Mouse (Mus musculus) midbrain, embryonic 14.5 days (tissue): ENCODE data around the gene Polr2h. TPM values are rescaled to one million over a fixed set of nuclear protein-coding genes. Genes with fewer than 3 reads are reported as not detected.

Experiments used
- ATAC-seq: fragments of 200-750 bp; cut with Nextera tagmentation; 2 replicates; pipeline ENCODE4 v1.8.0; 2017; ENCODE audit warnings: moderate number of reproducible peaks, moderate library complexity; ENCODE audit not compliant: low FRiP score, low TSS enrichment
- DNase-seq: peaks from one replicate; pipeline ENCODE4 v3.0.0-alpha.2; 2015
- H3K27ac ChIP-seq: fragments of 300-500 bp; sonication (generic); replicated peaks from 2 replicates; pipeline ENCODE4 v1.5.1; 2014; ENCODE audit warnings: mild to moderate bottlenecking, low read depth, low read length, moderate library complexity
- H3K27me3 ChIP-seq: fragments of 300-500 bp; sonication (generic); 2 replicates; pipeline ENCODE4 v1.6.1; 2014; ENCODE audit warnings: low read length, control low read depth, mixed read lengths; ENCODE audit not compliant: control insufficient read depth, insufficient read depth
- H3K36me3 ChIP-seq: fragments of 300-500 bp; sonication (generic); 2 replicates; pipeline ENCODE4 v1.6.1; 2014; ENCODE audit warnings: low read length, control low read depth; ENCODE audit not compliant: control insufficient read depth, insufficient read depth
- H3K4me1 ChIP-seq: fragments of 300-500 bp; sonication (generic); 2 replicates; pipeline ENCODE4 v1.6.1; 2014; ENCODE audit warnings: mild to moderate bottlenecking, antibody characterized with exemption, low read length, control low read depth; ENCODE audit not compliant: control insufficient read depth, insufficient read depth
- H3K4me2 ChIP-seq: fragments of 300-500 bp; sonication (generic); 2 replicates; pipeline ENCODE4 v1.6.1; 2014; ENCODE audit warnings: mild to moderate bottlenecking, low read length, moderate library complexity
- H3K4me3 ChIP-seq: fragments of 300-500 bp; sonication (generic); replicated peaks from 2 replicates; pipeline ENCODE4 v1.5.1; 2014; ENCODE audit warnings: low read depth, low read length
- H3K9ac ChIP-seq: fragments of 300-500 bp; sonication (generic); replicated peaks from 2 replicates; pipeline ENCODE4 v1.6.1; 2014; ENCODE audit warnings: mild to moderate bottlenecking, low read length, moderate library complexity
- H3K9me3 ChIP-seq: fragments of 300-500 bp; sonication (generic); 2 replicates; pipeline ENCODE4 v1.6.1; 2016; ENCODE audit warnings: low read length, control low read depth, mixed read lengths; ENCODE audit not compliant: control insufficient read depth
- WGBS: fragments of 180-500 bp; shearing (Covaris S2); extraction: QIAGEN DNeasy Blood & Tissue Kit; methylation state at CpG from one replicate; pipeline ENCODE4 v1.1.7; 2014; 5-methylcytosine and 5-hydroxymethylcytosine counted together
- polyA plus RNA-seq: library from polyadenylated mRNA; unstranded; fragments of >200 nt; fragmentation: Nextera tagmentation; extraction: Ambion mirVana; gene quantifications from 2 replicates; pipeline ENCODE4 v1.2.1, GENCODE M21; 2014

Polr2h gene
- polyA plus RNA-seq, 1 experiment from 2014 or later: 89.6 TPM

GRCm38 (mm10) chr16:20756052-20756451 is 38.6 kb downstream of the Polr2h start:
- Histone ChIP-seq H3K9ac (no peak overlapping the region), H3K27me3 (no peaks in the 10 kb centered on the region), H3K36me3 (no peaks in the 10 kb centered on the region), H3K9me3 (no peaks in the 10 kb centered on the region), H3K4me1 (no peaks in the 10 kb centered on the region), H3K4me3 (no peak overlapping the region), H3K4me2 (no peak overlapping the region), H3K27ac (no peak overlapping the region)
- DNase-seq (no peak), ATAC-seq (no peak)
- 94% methylated on average over 5 of the region's 5 CpGs for WGBS

DNA sequence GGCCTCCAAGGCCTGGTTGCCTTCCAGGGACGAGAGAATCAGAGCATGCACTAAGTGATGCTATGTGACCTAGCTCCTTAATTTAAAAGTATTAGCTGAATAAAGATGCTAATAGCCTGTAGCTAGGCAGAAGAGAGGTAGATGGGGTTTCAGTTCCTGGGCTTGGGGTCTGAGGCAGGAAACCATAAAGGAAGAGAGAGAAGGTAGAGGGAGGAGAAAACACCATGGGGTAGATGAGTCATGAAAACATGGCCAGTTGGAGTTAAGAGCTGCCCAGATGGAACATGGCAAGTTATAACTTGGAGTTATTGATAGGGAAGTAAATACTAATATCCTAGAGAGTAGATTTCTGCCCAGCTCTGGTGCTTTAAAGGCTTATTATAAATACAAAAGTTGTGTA is 39.9 kb downstream of the Polr2h start:
- no peak overlapping the region for H3K4me3 ChIP-seq
- H3K9me3 ChIP-seq: no peaks in the 10 kb centered on the region
- no peaks in the 10 kb centered on the region for H3K36me3 ChIP-seq
- no peaks in the 10 kb centered on the region for H3K4me1 ChIP-seq
- WGBS: 50% methylated on average over 1 of the region's 1 CpGs
- H3K27ac ChIP-seq: no peak overlapping the region
- DNase-seq: no peak
- no peaks in the 10 kb centered on the region for H3K27me3 ChIP-seq
- H3K9ac ChIP-seq: no peak overlapping the region
- ATAC-seq: no peak
- H3K4me2 ChIP-seq: no peak overlapping the region

DNA sequence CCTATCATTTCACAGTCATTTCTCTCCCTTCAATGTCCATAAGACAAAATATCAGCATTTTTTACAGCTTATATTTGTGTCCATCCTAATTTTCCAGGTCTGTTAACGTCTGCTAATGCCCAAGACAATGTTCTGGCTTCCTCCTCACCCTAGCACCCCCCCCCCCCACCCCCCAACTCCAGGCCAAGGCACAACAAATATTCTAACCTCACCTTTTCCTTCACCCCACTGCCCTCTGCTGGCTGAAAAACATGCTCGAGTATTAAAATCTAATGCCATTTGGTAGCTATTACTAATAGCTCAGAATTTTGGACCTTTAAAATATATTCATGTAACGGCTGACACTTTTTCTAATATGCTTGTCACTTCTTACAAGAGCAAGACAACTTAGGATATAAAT is 44.2 kb downstream of the Polr2h start:
- 12% methylated on average over 3 of the region's 3 CpGs for WGBS
- H3K9me3 ChIP-seq: no peaks in the 10 kb centered on the region
- peak; percentile 77 for DNase-seq
- H3K4me3 ChIP-seq: no peak overlapping the region
- no peak for ATAC-seq
- H3K27ac ChIP-seq: no peak overlapping the region
- H3K27me3 ChIP-seq: no peaks in the 10 kb centered on the region
- no peaks in the 10 kb centered on the region for H3K4me1 ChIP-seq
- H3K4me2 ChIP-seq: no peak overlapping the region
- no peak overlapping the region for H3K9ac ChIP-seq
- no peaks in the 10 kb centered on the region for H3K36me3 ChIP-seq

DNA sequence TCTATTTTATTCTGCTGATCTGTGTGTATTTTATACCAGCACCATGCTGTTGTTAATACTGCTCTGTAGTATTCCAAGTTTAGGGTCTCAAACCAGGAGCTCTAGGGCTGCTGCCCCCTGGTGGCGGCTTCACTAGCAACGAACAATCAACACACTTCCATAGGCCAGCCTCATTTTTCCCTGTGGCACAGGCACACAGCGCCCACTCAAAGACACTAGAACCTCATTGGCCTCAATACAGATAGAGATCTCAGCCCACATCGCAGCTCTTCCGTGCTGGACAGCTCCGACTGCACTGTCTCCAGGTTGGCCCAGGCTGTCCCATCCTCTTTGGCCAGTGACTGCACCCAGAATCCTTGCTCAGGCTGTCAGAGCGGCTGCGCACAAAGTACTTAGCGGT is 47.8 kb downstream of the Polr2h start:
- WGBS: 48% methylated on average over 9 of the region's 9 CpGs
- H3K36me3 ChIP-seq: no peaks in the 10 kb centered on the region

More for the DNA sequence above, 47.8 kb downstream of the Polr2h start:
- H3K4me1 ChIP-seq: no peaks in the 10 kb centered on the region
- ATAC-seq (no peak), DNase-seq (peak; percentile 74)
- H3K4me2 ChIP-seq: no peak overlapping the region
- no peak overlapping the region for H3K4me3 ChIP-seq
- H3K27ac ChIP-seq: no peak overlapping the region
- no peaks in the 10 kb centered on the region; the same call in 1 of the 2 replicates for H3K9me3 ChIP-seq
- H3K27me3 ChIP-seq: no peaks in the 10 kb centered on the region
- H3K9ac ChIP-seq: no peak overlapping the region

Other genes with a start within 250 kb of the Polr2h start
- gene Eif2b5, start 218.8 kb upstream of the Polr2h start, polyA plus RNA-seq: 65.8 and 97.4 TPM in 2 replicates
- gene Dvl3, start 200.7 kb upstream of the Polr2h start, polyA plus RNA-seq: 35.8 and 40.2 TPM in 2 replicates
- 1,285 and 1,320 TPM in 2 replicates for gene Ap2m1, start 182.2 kb upstream of the Polr2h start, polyA plus RNA-seq
- 69.6 and 79.9 TPM in 2 replicates for gene Abcf3, start 169.1 kb upstream of the Polr2h start, polyA plus RNA-seq
- 12.1 and 15.8 TPM in 2 replicates for gene Vwa5b2, start 128.2 kb upstream of the Polr2h start, polyA plus RNA-seq
- gene Eef1akmt4, start 106.1 kb upstream of the Polr2h start, polyA plus RNA-seq: 10.5 and 12.0 TPM in 2 replicates
- not detected in 2 replicates for gene Gm49333, start 106.1 kb upstream of the Polr2h start, polyA plus RNA-seq
- gene Alg3, start 105.9 kb upstream of the Polr2h start, polyA plus RNA-seq: 43.4 and 46.3 TPM in 2 replicates
- 35.6 and 54.4 TPM in 2 replicates for gene Camk2n2, start 96.4 kb upstream of the Polr2h start, polyA plus RNA-seq
- 8.5 and 11.9 TPM in 2 replicates for gene Ece2, start 87.8 kb upstream of the Polr2h start, polyA plus RNA-seq
- 277 and 366 TPM in 2 replicates for gene Psmd2, start 66.0 kb upstream of the Polr2h start, polyA plus RNA-seq
- 117 and 123 TPM in 2 replicates for gene Eif4g1, start 49.4 kb upstream of the Polr2h start, polyA plus RNA-seq
- 45.3 and 50.1 TPM in 2 replicates for gene Fam131a, start 24.4 kb upstream of the Polr2h start, polyA plus RNA-seq
- 27.2 and 30.9 TPM in 2 replicates for gene Clcn2, start 81 bp downstream of the Polr2h start, polyA plus RNA-seq
- 6.3 and 8.2 TPM in 2 replicates for gene Chrd, start 15.5 kb downstream of the Polr2h start, polyA plus RNA-seq
- 0.99 and 1.4 TPM in 2 replicates for gene Thpo, start 16.8 kb downstream of the Polr2h start, polyA plus RNA-seq